Mouse (Mus musculus) intestine, embryonic 14.5 days (tissue): Measurements from ENCODE around the gene Carhsp1. TPM values are rescaled to one million over a fixed set of nuclear protein-coding genes. Genes with fewer than 3 reads are reported as not detected.

Experiments
- ATAC-seq: fragments of 200-750 bp; cut with Nextera tagmentation; replicated peaks from 2 replicates; pipeline ENCODE4 v1.8.0; 2017; ENCODE audit warnings: low read depth, moderate number of reproducible peaks, moderate TSS enrichment, moderate library complexity; ENCODE audit not compliant: low FRiP score, low TSS enrichment
- DNase-seq: peaks from one replicate; pipeline ENCODE4 v3.0.0-alpha.2; 2018; ENCODE audit warnings: low spot score
- H3K27ac ChIP-seq: fragments of 300-500 bp; sonication (generic); 2 replicates; pipeline ENCODE4 v1.5.1; 2014; ENCODE audit warnings: low read depth, mild to moderate bottlenecking, control low read depth
- H3K27me3 ChIP-seq: fragments of 300-500 bp; sonication (generic); replicated peaks from 2 replicates; pipeline ENCODE4 v1.6.1; 2014; ENCODE audit warnings: low read length, control low read depth; ENCODE audit not compliant: control insufficient read depth, insufficient read depth
- H3K36me3 ChIP-seq: fragments of 300-500 bp; sonication (generic); 2 replicates; pipeline ENCODE4 v1.6.1; 2014; ENCODE audit warnings: low read length, control low read depth; ENCODE audit not compliant: control insufficient read depth, insufficient read depth
- H3K4me1 ChIP-seq: fragments of 300-500 bp; sonication (generic); replicated peaks from 2 replicates; pipeline ENCODE4 v1.6.1; 2014; ENCODE audit warnings: low read length, control low read depth, mixed read lengths; ENCODE audit not compliant: control insufficient read depth, insufficient read depth
- H3K4me2 ChIP-seq: fragments of 300-500 bp; sonication (generic); 2 replicates; pipeline ENCODE4 v1.6.1; 2014; ENCODE audit warnings: low read length
- H3K4me3 ChIP-seq: fragments of 300-500 bp; sonication (generic); 2 replicates; pipeline ENCODE4 v1.5.1; 2014; ENCODE audit warnings: low read depth, low read length, control low read depth, mixed read lengths
- H3K9ac ChIP-seq: fragments of 300-500 bp; sonication (generic); 2 replicates; pipeline ENCODE4 v1.6.1; 2014; ENCODE audit warnings: mild to moderate bottlenecking, low read length
- H3K9me3 ChIP-seq: fragments of 300-500 bp; sonication (generic); 2 replicates; pipeline ENCODE4 v1.6.1; 2016; ENCODE audit warnings: low read length, control low read depth; ENCODE audit not compliant: control insufficient read depth
- WGBS: fragments of 180-500 bp; shearing (Covaris S2); extraction: QIAGEN DNeasy Blood & Tissue Kit; methylation state at CpG from one replicate; pipeline ENCODE4 v1.1.7; 2014; 5-methylcytosine and 5-hydroxymethylcytosine counted together
- polyA plus RNA-seq: library from polyadenylated mRNA; unstranded; fragments of >200 nt; fragmentation: Nextera tagmentation; extraction: Ambion mirVana; gene quantifications from 2 replicates; pipeline ENCODE4 v1.2.1, GENCODE M21; 2014

Carhsp1 gene
- polyA plus RNA-seq, 1 experiment from 2014 or later = 41.5 TPM

DNA sequence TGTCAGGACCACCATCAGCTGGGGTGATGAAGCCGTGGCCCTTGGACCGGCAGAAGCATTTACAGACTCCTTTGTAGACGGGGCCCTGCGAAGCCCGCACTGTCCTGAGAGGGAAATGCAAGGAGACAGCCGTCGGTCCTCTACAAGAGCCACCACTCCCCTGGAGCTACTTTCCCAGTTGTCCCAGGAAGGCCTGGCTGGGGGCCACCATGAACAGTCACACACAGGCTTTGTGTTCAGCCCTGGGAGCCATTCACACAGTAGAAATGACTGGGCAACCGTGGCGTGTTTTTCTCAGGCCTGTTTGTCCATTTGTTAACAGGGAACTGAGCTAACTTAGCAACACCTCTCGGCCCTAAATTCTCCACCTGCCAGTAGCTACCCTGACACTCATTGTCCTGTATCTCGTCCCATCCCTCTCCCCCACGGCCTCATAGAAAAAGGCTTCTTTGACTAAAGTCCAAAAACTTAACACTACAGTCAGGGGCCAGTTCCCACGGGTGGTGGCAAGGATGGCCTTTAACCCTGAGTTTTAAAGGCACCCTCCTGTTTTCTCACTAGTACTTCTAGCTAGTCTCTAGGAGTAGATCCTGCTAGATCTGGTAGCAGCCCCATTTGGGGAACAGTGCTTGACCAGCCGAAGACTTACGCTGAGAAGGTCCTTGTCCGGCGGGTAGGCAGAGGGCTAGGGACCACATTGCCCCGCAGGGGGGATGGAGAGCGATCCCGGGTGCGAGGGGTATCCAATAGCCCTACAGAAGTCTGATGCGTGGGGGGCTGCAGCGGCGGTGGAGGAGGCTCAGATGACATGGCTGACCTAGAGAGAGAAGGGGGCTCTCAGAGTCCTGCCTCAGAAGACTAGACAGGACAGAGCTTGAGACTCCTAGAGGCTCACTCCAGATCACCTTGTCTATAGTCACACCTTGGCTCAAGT, 8.1 kb downstream of the Carhsp1 start:
- Histone ChIP-seq H3K4me1 (peaks cover 11% of the 10 kb centered on the region), H3K4me3 (no peak overlapping the region), H3K36me3 (peaks cover 42% of the 10 kb centered on the region), H3K9me3 (no peaks in the 10 kb centered on the region), H3K27ac (no peak overlapping the region), H3K4me2 (no peak overlapping the region), H3K9ac (no peak overlapping the region), H3K27me3 (no peaks in the 10 kb centered on the region)
- DNase-seq (no peak), ATAC-seq (no peak)
- 86% methylated on average over 24 of the region's 24 CpGs for WGBS

DNA sequence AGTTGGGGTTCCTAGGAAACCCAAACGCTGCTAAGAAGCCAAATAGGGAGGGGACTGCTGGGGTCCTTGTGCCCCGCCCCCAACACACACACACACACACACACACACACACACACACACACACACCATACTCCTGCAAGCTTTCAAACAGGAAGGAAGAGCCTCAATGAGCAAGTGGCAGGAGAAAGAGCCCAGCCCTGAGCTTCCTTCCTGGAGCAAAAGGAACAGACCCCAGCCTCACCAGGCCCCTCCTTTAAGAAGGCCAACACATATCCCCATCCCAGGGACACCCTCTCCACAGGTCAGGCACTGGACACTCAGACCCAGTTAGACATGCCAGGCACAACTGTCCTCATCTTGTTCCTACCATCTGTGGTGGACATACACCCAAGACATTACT, 8.9 kb downstream of the Carhsp1 start:
- no peak overlapping the region for H3K4me3 ChIP-seq
- H3K4me2 ChIP-seq = no peak overlapping the region
- WGBS = 61% methylated on average over 2 of the region's 2 CpGs
- peaks cover 48% of the 10 kb centered on the region for H3K36me3 ChIP-seq
- H3K9me3 ChIP-seq = no peaks in the 10 kb centered on the region
- no peak for DNase-seq
- no peak overlapping the region for H3K27ac ChIP-seq
- ATAC-seq = no peak
- no peaks in the 10 kb centered on the region for H3K27me3 ChIP-seq
- H3K4me1 ChIP-seq = peaks cover 8% of the 10 kb centered on the region
- H3K9ac ChIP-seq = no peak overlapping the region

DNA sequence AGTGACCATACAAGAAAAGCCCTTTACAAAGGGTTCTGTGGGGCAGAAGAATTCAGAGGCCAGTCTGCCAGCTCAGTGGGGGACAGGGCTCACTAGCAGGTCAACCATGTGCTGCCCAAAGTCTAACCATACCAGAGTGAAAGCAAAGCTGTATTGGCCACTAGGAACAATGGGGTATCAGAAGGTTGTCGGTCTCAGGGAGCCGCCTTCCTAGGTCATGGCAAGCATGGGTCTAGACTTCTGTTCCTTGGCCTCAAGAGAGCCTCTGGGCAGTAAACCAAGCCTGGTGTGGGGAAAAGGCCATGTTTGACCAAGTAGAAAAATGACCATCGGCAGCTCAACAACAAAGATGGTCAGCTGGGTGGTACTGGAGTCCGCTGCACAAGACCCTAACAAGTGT, 13.2 kb downstream of the Carhsp1 start:
- H3K36me3 ChIP-seq = peaks cover 76% of the 10 kb centered on the region
- H3K4me3 ChIP-seq = no peak overlapping the region
- no peak overlapping the region for H3K9ac ChIP-seq
- DNase-seq (no peak), ATAC-seq (no peak)
- H3K4me2 ChIP-seq = no peak overlapping the region
- no peaks in the 10 kb centered on the region for H3K27me3 ChIP-seq
- WGBS = 91% methylated on average over 4 of the region's 4 CpGs
- no peaks in the 10 kb centered on the region for H3K9me3 ChIP-seq
- H3K27ac ChIP-seq = no peak overlapping the region
- H3K4me1 ChIP-seq = no peaks in the 10 kb centered on the region

DNA sequence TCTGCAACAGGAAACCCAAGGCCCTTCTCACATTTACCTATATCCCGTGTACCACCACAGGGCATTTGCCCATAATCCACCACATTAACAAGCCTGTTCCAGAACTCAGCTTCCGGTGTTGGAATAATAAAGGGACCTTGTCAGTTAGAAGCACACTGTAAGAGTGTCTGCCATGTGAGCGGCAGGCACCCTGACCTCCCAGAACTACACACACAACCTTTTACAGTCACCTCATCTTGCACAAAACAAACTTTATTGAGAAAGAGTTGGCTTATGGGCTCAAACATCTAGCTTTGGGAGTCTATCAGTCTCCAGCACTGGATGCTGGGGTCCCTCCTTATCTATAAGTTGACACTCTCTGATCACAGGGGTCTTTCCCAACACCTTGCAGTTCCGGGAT, 13.6 kb downstream of the Carhsp1 start:
- no peak overlapping the region for H3K9ac ChIP-seq
- DNase-seq (no peak), ATAC-seq (no peak)
- H3K4me3 ChIP-seq = no peak overlapping the region
- peaks cover 73% of the 10 kb centered on the region for H3K36me3 ChIP-seq
- 86% methylated on average over 4 of the region's 4 CpGs for WGBS
- H3K9me3 ChIP-seq = no peaks in the 10 kb centered on the region
- H3K27ac ChIP-seq = no peak overlapping the region
- H3K27me3 ChIP-seq = no peaks in the 10 kb centered on the region
- H3K4me1 ChIP-seq = no peaks in the 10 kb centered on the region
- no peak overlapping the region for H3K4me2 ChIP-seq

DNA sequence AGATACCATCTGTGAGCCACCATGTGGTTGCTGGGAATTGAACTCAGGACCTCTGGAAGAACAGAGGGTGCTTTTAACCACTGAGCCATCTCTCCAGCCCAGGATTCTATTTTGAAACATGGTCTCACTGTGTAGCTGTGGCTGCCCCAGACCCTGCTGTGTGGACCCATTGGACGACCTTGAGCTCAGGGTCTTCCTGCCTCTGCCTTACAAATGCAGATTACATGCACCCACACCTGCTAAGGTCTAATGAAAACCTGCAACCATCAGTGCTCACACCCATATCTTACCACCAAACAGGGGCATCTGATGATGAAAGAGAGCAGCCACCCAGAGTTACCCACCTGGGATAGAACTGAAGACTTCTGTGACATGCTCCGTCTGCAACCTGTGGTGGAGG, 15.7 kb downstream of the Carhsp1 start:
- DNase-seq = no peak
- no peaks in the 10 kb centered on the region for H3K4me1 ChIP-seq
- WGBS = 83% methylated on average over 2 of the region's 2 CpGs

DNA sequence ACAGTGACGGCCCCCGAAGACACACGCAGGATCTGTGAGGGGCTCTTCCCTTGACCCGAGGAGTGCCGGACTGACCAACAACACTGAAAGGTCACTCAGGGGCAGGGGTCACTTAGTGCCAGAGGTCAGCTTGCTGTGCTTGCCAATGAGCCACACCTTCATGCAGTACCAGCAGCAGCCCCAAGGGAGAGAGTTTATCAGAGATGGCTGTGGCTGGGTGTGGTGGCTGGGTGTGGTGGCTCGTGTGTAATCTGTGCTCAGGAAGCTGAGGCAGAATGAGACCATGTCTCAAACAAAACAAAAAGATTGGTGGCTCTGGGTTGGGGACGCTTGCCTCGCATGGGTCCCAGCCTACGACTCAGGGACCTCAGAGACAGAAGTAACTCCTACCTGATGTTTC, 16.4 kb downstream of the Carhsp1 start:
- no peaks in the 10 kb centered on the region for H3K27me3 ChIP-seq
- no peak overlapping the region for H3K27ac ChIP-seq
- H3K4me1 ChIP-seq = no peaks in the 10 kb centered on the region
- no peak overlapping the region for H3K9ac ChIP-seq
- no peaks in the 10 kb centered on the region for H3K9me3 ChIP-seq
- no peak for DNase-seq
- no peak overlapping the region for H3K4me2 ChIP-seq
- H3K4me3 ChIP-seq = no peak overlapping the region
- 82% methylated on average over 9 of the region's 9 CpGs for WGBS
- peaks cover 72% of the 10 kb centered on the region for H3K36me3 ChIP-seq
- no peak for ATAC-seq

More for the DNA sequence above, 15.7 kb downstream of the Carhsp1 start:
- Histone ChIP-seq H3K27me3 (no peaks in the 10 kb centered on the region), H3K9me3 (no peaks in the 10 kb centered on the region), H3K36me3 (peaks cover 68% of the 10 kb centered on the region), H3K9ac (no peak overlapping the region), H3K4me3 (no peak overlapping the region), H3K4me2 (no peak overlapping the region), H3K27ac (no peak overlapping the region)
- no peak for ATAC-seq

DNA sequence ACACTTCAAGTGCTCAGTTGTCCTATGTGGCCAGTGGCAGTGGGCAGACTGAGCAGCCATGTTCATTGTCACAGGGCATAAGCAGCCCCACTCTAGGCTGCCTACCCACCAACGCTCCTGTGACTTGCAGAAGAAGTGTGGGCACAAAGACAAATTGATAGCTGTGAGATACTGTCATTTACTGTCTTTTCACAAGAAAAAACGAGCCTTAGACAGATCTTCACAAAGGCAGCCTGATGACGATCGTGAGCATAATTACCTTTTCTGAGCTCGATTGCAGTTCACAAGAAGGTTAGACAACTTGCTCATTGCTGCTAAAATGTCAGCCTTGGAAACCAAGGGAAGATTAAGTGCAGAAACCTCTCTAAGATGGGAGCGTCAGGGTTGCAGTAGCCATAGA, 16.8 kb downstream of the Carhsp1 start:
- Histone ChIP-seq H3K9me3 (no peaks in the 10 kb centered on the region), H3K27me3 (no peaks in the 10 kb centered on the region), H3K27ac (no peak overlapping the region), H3K4me1 (no peaks in the 10 kb centered on the region), H3K4me3 (no peak overlapping the region), H3K9ac (no peak overlapping the region), H3K36me3 (peaks cover 69% of the 10 kb centered on the region), H3K4me2 (no peak overlapping the region)
- DNase-seq (no peak), ATAC-seq (no peak)
- 80% methylated on average over 6 of the region's 6 CpGs for WGBS

DNA sequence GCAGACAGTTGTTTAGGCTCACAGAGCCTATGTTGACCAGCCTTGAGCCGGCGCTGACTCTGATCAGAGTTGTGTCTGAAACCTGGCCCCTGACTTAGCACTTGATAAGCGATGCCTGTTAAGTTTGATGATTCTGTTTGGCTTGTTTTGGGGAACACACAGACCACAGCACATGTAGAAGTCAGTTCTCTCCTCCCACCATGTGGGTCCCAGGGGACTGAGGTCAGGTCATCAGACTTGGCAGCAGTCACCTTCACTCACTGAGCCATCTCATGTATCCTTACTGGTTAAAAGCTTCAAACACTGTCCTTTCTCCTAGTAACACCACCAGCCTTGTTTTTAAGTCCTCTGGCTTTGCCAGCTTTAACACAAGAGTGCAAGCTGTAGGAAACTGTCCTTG, 21.9 kb downstream of the Carhsp1 start:
- no peaks in the 10 kb centered on the region for H3K27me3 ChIP-seq
- H3K4me1 ChIP-seq = no peaks in the 10 kb centered on the region
- WGBS = 99% methylated on average over 3 of the region's 3 CpGs
- no peaks in the 10 kb centered on the region for H3K9me3 ChIP-seq
- no peak for ATAC-seq
- H3K27ac ChIP-seq = no peak overlapping the region
- H3K4me3 ChIP-seq = no peak overlapping the region
- no peak for DNase-seq
- H3K9ac ChIP-seq = no peak overlapping the region
- H3K36me3 ChIP-seq = peaks cover 80% of the 10 kb centered on the region
- H3K4me2 ChIP-seq = no peak overlapping the region

DNA sequence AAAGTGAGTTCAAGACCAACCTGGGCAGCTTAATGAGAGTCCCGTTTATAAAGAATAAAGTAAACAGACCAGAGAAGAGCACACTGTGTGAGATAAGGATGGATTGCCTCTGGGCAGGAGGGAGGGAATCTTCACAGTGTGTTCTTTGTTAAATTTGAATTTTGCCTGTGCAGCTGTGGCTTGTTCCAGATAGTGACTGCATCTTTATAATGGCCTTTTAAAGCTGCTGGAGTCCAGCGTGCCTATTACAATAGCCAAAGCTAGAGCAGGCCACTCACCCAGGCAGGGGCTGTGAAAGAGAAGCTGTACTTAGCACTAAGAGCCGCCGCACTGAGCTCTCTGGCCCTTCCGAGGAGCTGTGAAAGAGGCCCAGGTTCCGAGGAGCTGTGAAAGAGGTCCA, 26.4 kb downstream of the Carhsp1 start:
- no peak for ATAC-seq
- Histone ChIP-seq H3K4me2 (no peak overlapping the region), H3K36me3 (peaks cover 86% of the 10 kb centered on the region), H3K9ac (no peak overlapping the region), H3K9me3 (no peaks in the 10 kb centered on the region), H3K4me3 (no peak overlapping the region), H3K4me1 (no peaks in the 10 kb centered on the region), H3K27me3 (no peaks in the 10 kb centered on the region), H3K27ac (no peak overlapping the region)
- DNase-seq = no peak
- 79% methylated on average over 6 of the region's 6 CpGs for WGBS
